Mouse (Mus musculus): ENCODE measurements around the gene Ankrd9.

Ankrd9 gene

GRCm38 (mm10) chr12:110954351-110954991 is 24.4 kb downstream of the Ankrd9 start:
- DNase-seq: peak; percentile 59

DNA sequence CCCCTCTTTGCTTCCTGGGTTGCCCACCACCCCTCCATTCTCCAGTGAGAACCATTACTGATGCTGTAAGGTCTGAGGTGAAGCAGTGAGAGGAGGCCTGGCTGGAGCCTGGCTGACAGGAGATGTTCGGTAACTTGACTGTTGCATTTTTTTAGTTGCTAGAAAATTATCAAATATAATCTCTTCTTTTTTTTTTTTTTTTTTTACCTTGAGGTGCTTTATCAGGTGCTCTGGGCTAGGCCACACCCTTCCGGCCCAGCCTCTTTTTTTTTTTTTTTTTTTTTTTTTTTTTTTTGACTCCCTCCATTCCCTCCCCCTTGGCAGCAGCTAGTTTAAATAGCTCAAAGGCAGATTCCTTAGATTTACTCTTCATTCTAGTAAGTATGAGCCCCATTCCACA is 24.9 kb downstream of the Ankrd9 start:
- DNase-seq: no peak

DNA sequence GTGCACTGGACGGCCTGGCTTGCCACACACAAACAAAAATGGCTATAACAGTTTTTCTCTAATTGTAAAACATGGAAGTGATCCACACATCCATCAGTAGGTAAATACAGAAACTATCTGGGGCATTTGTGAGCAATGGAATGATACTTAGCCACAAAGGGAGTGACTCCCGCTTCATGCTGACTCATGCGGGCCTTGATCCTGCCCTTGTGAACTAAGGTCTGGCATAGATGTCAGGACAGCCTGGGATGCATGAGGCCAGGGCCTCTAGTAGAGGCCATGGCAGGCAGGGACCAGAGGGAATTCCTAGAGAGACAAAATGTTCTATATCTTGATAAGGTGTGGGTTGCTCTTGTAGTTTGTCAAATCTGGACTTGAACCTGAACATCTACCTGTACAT is 25.4 kb downstream of the Ankrd9 start:
- DNase-seq: no peak

- DNase-seq: peak; percentile 58 to 63
Observed at GRCm38 (mm10) chr12:110952628-110953385, 26.0 kb downstream of the Ankrd9 start.

GRCm38 (mm10) chr12:110951236-110951635 is 27.6 kb downstream of the Ankrd9 start:
- DNase-seq: no peak

- DNase-seq: no peak
Observed at GRCm38 (mm10) chr12:110950151-110950550, 28.7 kb downstream of the Ankrd9 start.

DNA sequence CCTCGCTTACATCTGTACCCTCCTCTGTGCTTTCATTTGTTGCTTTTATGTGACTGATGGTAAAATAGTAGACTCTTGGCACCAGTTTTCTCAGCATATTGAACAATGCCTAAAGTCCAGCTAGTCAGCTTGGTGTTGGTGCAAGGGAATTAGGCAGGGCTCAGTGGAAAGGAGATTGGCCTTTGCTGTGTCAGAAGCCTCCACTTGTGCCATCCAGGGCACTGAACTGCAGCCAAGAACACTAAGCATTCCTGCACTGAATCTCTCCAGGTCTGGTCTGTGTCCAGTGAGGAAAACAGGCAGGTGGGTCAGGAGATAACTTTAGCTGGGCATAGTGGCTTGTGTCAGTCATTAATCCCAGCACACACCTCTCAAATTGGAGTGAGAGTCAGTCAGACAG is 29.4 kb downstream of the Ankrd9 start:
- DNase-seq: peak; percentile 49 to 57

DNA sequence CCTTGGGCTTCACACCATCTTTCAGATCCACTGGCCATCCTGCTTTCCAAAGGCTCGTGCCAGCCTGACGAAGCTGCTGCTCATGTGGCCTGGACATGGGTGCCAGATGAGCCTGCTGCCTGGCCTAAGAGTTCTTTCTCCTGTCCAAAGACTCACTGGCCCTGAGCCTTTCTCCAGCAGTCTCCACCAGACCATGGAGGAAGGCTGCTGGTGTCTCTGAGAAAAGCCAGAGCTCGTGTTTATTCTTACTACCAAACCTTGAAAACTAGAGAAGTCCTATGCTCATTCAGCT is 30.0 kb downstream of the Ankrd9 start:
- no peak for DNase-seq

DNA sequence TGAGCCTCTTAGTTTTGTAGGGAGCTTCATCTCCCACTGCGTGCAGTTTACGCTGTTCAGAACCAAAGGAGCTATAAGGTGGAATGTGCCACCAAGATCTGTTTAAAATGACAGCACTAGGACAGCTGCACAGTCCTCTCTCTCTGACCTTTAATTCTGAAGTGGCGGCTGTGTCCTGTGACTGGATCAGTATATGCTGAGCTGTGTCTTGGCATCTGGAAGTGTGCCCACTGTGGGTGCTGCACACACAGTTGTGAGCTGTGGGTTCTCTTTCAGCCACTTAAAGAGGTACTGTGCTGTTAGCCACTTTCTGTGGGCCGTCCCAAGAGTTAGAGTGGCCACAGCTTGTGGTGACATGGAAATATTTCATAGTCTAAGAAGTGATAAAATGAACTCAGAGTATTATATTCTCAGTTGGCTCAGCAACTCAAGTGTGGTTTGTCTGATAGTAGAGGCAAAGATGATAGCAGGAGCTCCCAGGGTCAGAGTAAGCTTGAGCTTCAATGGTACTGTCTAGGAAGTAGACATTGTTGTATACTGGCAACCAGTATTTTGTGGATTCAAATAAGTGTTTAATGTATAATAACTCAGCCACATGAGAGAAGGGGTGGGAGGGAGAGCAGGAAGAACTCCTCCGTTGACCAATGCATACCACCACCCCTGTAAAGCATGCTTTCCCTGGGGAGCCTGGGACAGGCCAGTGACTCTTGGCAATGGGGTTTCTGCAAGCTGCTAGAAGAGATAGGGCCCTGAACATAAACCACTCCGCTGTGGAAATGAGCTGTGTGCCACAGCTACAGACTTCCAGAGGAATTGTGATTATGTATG is 30.5 kb downstream of the Ankrd9 start:
- DNase-seq: no peak

DNA sequence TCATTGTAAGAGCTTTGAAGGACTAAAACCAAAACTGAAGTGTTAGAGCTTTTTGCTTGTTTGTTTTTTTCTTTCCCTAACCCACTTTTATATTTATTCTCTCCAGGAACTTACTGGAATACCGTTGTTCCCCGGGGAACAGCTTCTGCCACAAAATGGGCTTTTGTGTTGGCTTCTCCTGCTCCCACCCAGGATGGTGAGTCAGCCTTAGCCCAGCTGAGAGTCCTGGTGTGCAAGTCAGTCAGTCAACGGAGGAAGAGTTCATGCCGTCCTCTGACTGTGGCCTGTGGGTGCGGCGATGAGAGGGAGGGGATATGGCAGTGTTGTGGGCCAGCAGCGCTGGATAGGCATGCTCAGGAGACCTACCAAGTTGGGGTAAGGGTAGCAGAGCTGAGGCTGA is 32.6 kb downstream of the Ankrd9 start:
- DNase-seq: no peak

- DNase-seq: peak in 1 of 2 experiments; percentile 26
Observed at GRCm38 (mm10) chr12:110940869-110941268, 38.0 kb downstream of the Ankrd9 start.

DNA sequence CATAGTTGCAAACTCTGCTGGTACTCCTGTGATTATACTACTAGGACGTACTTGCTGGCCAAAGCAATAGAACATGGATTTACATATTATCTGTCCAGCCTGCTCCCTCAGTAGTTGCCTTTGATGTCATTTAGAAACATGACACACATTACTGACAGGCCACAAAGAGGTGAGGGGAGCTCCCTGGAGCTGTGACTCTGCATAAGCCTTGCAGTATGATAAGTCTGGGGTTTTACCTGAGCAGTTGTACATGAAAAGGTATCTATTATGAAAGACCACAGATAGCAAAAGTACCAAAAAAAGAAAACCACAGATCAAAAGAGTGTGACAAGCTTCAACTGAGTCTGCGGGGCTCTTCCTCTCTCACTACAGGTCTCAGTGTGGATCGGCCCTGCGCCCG is 39.5 kb downstream of the Ankrd9 start:
- DNase-seq: no peak

DNA sequence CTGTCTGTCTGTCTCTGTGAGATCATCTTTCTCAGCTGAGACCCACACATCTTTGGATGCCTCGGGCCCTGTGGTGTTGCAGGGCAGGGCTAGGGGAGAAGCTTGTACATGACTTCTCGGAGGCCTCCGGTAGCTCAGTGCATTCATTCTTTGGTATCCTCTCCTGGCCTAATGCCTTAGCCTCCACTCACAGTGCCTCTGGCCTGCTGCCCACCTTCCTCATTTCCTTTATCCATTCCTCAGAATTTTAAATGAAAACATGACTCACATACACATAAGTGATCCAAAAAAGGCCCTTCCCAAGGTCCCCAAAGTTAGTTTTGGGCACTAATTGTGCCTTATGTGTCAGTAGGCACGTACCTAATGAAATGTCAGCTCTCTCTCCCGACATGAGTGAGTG is 41.3 kb downstream of the Ankrd9 start:
- no peak for DNase-seq

GRCm38 (mm10) chr12:110935983-110936620 is 42.7 kb downstream of the Ankrd9 start:
- DNase-seq: peak; percentile 89 to 93

DNA sequence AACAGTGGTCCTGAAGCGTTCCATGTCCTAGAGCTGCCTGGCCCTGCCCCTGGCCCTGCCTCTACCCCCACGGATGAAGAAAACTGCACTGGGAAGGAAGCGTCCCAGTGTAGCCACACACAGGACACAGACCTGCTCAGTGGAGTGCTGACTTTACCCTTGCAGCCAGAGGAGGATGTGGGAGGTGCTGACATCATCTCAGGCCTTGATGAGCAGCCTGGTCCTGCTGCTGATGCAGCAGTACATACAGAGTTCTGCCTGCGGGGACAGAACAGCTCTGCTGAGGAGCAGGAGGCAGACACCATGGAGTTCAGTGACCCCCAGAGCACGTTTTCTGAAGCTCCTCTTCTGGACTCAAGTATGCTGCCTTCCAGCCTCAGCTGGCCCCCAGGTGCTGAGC is 46.0 kb downstream of the Ankrd9 start:
- DNase-seq: no peak
